In the genomic region with DNA sequence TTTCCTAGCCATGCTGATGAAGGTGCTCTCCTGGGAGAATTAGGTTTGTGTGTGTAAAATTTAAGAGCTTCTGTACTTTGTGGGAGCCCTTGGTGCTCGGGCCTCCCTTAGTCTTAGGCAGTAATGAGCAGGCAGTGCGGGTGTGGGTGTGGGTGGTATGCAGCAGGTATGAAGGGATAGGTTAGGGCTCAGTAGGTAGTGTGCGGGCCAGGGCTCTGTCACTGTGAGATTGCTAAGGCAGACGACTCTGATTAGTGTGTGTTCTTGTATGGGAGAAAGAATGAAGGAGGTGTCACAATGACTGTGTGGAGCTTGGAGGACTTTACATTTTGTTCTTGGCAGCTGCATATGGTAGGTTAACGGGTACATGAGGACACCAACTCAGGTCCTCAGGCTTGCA, we compare ENCODE assay signal across 9 mouse cellular contexts.
"Had no signal": no experiment of that assay in that cellular context is flagged by ENCODE, and none has a peak within 500 bp of the region (broad histone marks: within the 10 kb centered on the region; RNA-seq: fewer than 3 reads in every experiment).

No protein-coding gene starts in this region.

- H3K4me3 ChIP-seq: intestine, embryonic 15.5 days; kidney, embryonic 15.5 days; left cerebral cortex, adult 2 months; limb, embryonic 10.5 days had no signal

- H3K9ac ChIP-seq: intestine, embryonic 15.5 days; kidney, embryonic 15.5 days had no signal

- H3K27ac ChIP-seq: intestine, embryonic 15.5 days; kidney, embryonic 15.5 days; left cerebral cortex, adult 2 months; limb, embryonic 10.5 days; stomach, postnatal 0 days had no signal

- H3K4me2 ChIP-seq: intestine, embryonic 15.5 days; kidney, embryonic 15.5 days had no signal

- H3K4me1 ChIP-seq: intestine, embryonic 15.5 days had no signal

- H3K27me3 ChIP-seq: intestine, embryonic 15.5 days; kidney, embryonic 15.5 days had no signal

- DNase-seq: kidney, adult 18-20 months; kidney, postnatal 14 days; lung, adult 18-20 months; thymus, postnatal 14 days had no signal

- ATAC-seq: intestine, embryonic 15.5 days had no signal

- H3K9me3 ChIP-seq: intestine, embryonic 15.5 days; kidney, embryonic 15.5 days; limb, embryonic 10.5 days had no signal
